Mouse (Mus musculus): ENCODE measurements around the gene Scarf1. TPM values are rescaled to one million over a fixed set of nuclear protein-coding genes. Genes with fewer than 3 reads are reported as not detected.

The Scarf1 gene
- polyA plus RNA-seq, 1 experiment: 3.4 TPM

DNA sequence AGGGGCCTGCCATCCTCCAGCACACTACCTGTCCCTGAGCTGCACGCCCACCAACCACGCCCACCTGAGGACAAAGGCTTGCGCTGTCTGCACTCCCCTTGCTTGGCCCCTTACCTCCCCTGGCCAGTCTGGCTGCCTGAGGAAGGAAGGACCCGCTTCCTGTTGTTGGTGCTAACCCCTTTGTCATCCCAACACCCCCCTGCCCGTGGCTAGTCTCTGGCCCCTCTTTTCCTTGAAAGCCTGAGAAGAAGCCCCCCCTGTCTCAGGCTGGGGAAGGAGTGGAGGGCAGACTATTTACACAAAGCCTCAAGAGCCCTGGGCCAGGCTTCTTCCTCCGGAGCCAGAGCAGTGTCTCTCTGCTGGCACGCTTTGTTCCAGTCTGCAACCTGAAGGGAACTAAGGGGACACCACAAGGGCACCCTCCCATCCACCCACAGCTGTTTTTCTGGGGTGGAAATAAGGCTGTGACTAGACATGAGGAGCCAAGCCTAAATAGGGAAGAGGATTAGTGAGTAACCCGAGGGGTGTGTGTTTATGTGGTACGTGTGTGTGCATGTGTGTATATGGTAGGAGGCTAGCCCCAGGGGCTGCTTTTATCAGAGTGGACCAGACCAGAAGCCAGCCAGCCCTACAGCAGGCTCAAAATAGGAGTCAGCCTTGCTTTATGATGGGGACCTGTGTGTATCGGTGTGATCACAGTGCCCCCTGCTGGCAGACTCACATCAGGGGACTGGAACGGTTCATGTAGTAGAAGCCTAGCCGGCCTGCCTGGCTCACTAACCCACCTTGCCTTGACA is 59.7 kb downstream of the Scarf1 start:
- H3K4me3 ChIP-seq (ENCODE audit: insufficient read depth, low read depth, low read length): no peak overlapping the region
- peaks cover 13% of the 10 kb centered on the region; the same call in 1 of the 2 replicates for H3K4me1 ChIP-seq (ENCODE audit: control insufficient read depth, insufficient read depth, insufficient read length, low read length)
- peak overlapping the region; percentile 53 for H3K27ac ChIP-seq (replicated peaks; ENCODE audit: low read depth, low read length)

DNA sequence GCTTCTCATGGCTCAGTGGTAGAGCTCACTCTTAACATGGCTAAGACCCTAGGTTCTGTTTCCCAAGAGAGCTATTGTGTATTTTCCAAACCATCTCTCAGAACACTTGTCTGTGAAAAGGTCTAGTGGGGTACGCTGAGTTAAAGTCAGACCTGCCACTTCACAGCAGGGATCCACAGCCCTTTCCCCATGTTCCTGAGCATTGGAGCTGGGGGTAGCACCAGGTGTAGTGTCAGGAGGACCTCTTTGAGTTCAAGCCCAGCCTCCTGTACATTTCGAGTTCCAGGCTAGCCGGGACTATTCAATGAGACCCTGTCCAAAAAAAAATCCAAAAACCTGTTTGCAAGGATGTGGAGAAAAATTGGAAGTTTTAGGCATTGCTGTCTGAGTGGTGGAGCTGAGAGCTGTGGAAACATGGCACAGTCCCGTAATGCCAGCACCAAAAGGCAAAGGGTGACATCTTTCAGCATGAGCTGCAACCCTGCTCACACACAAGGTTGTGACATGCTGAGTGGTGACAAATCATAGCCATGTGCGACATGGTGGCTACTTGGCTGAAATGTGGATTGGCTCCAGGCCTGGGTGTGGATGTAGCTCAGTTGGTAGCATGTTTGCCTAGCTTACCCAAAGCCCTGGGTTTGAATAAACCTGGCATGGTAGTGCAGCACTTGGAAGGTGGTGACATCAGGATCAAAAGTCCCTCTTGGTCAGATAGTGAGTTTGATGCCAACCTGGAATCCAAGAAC is 61.2 kb downstream of the Scarf1 start:
- Histone ChIP-seq H3K4me1 (ENCODE audit: control insufficient read depth, insufficient read depth, insufficient read length, low read length) (peaks cover 15% of the 10 kb centered on the region; the same call in 1 of the 2 replicates), H3K27ac (replicated peaks; ENCODE audit: low read depth, low read length) (no peak overlapping the region), H3K4me3 (ENCODE audit: insufficient read depth, low read depth, low read length) (no peak overlapping the region)

DNA sequence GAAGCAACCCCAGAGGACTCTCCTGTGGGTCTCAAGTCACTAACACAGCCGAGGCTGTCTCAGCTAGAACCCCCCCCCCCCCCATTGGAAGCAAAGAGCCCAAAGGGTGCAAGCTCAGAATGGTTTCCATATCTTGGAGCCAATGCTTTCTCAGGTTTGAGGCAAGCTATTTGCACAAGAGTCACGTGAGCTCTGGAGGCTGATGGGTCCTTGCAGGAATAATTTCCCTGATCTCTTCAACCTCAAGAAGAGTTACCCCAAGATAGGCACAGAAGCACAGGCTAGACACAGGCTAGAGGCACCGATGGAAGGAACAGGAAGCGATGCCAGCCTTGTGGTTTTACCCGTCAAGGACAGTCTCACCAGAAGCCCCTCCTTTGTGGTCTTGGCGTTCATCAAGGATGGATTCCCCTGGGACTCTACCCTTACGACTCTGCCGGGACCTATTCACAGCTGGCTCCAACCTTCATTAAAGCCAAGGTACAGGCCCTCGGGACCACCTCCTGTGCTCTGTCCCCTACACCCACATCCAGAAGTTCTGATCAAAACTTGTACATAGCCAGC is 62.3 kb downstream of the Scarf1 start:
- Histone ChIP-seq H3K27ac (replicated peaks; ENCODE audit: low read depth, low read length) (no peak overlapping the region), H3K4me1 (ENCODE audit: control insufficient read depth, insufficient read depth, insufficient read length, low read length) (peaks cover 13% of the 10 kb centered on the region; the same call in 1 of the 2 replicates), H3K4me3 (ENCODE audit: insufficient read depth, low read depth, low read length) (no peak overlapping the region)

Other genes starting within 250 kb of the Scarf1 start
- 20.1 and 24.7 TPM in 2 replicates for gene Rpa1, start 165.2 kb upstream of the Scarf1 start, polyA plus RNA-seq (2012; ENCODE audit: insufficient read depth, insufficient read length, missing spikeins)
- 12.4 and 13.4 TPM in 2 replicates for gene Smyd4, start 165.1 kb upstream of the Scarf1 start, polyA plus RNA-seq (2012; ENCODE audit: insufficient read depth, insufficient read length, missing spikeins)
- 78.8 and 102 TPM in 2 replicates for gene Serpinf1, start 90.8 kb upstream of the Scarf1 start, polyA plus RNA-seq (2012; ENCODE audit: insufficient read depth, insufficient read length, missing spikeins)
- gene Serpinf2, start 73.9 kb upstream of the Scarf1 start, polyA plus RNA-seq (2012; ENCODE audit: insufficient read depth, insufficient read length, missing spikeins): 0.48 TPM in 1 of 2 replicates, not detected in the other
- 5.5 and 7.2 TPM in 2 replicates for gene Wdr81, start 58.8 kb upstream of the Scarf1 start, polyA plus RNA-seq (2012; ENCODE audit: insufficient read depth, insufficient read length, missing spikeins)
- 13.5 and 20.2 TPM in 2 replicates for gene Tlcd2, start 51.8 kb upstream of the Scarf1 start, polyA plus RNA-seq (2012; ENCODE audit: insufficient read depth, insufficient read length, missing spikeins)
- gene Prpf8, start 26.7 kb upstream of the Scarf1 start, polyA plus RNA-seq (2012; ENCODE audit: insufficient read depth, insufficient read length, missing spikeins): 57.2 and 61.0 TPM in 2 replicates
- gene Rilp, start 3.4 kb upstream of the Scarf1 start, polyA plus RNA-seq (2012; ENCODE audit: insufficient read depth, insufficient read length, missing spikeins): 42.3 and 47.1 TPM in 2 replicates
- gene Slc43a2, start 18.2 kb downstream of the Scarf1 start, polyA plus RNA-seq (2012; ENCODE audit: insufficient read depth, insufficient read length, missing spikeins): 13.4 and 14.5 TPM in 2 replicates
- 75.9 and 86.5 TPM in 2 replicates for gene Pitpna, start 74.6 kb downstream of the Scarf1 start, polyA plus RNA-seq (2012; ENCODE audit: insufficient read depth, insufficient read length, missing spikeins)
- gene Inpp5k, start 117.4 kb downstream of the Scarf1 start, polyA plus RNA-seq (2012; ENCODE audit: insufficient read depth, insufficient read length, missing spikeins): 19.1 and 24.1 TPM in 2 replicates
- gene Myo1c, start 137.0 kb downstream of the Scarf1 start, polyA plus RNA-seq (2012; ENCODE audit: insufficient read depth, insufficient read length, missing spikeins): 65.7 and 72.5 TPM in 2 replicates
- gene Crk, start 165.7 kb downstream of the Scarf1 start, polyA plus RNA-seq (2012; ENCODE audit: insufficient read depth, insufficient read length, missing spikeins): 56.9 and 64.4 TPM in 2 replicates
- gene Ywhae, start 219.3 kb downstream of the Scarf1 start, polyA plus RNA-seq (2012; ENCODE audit: insufficient read depth, insufficient read length, missing spikeins): 296 and 331 TPM in 2 replicates